Mouse (Mus musculus) limb, embryonic 14.5 days (tissue): ENCODE results near the gene Ccdc163. TPM values are rescaled to one million over a fixed set of nuclear protein-coding genes. Genes with fewer than 3 reads are reported as not detected.

Experiments
- ATAC-seq: fragments of 200-750 bp; cut with Nextera tagmentation; 2 replicates; pipeline ENCODE4 v1.8.0; 2017; ENCODE audit warnings: low read depth, moderate number of reproducible peaks, moderate TSS enrichment; ENCODE audit not compliant: low FRiP score
- DNase-seq: peaks from one replicate; pipeline ENCODE4 v3.0.0-alpha.2; 2015; ENCODE audit warnings: low spot score
- H3K27ac ChIP-seq: fragments of 300-500 bp; sonication (generic); replicated peaks from 2 replicates; pipeline ENCODE4 v1.5.1; 2014; ENCODE audit warnings: low read depth, mild to moderate bottlenecking, low read length, moderate library complexity, mixed read lengths
- H3K27me3 ChIP-seq: fragments of 300-500 bp; sonication (generic); 2 replicates; pipeline ENCODE4 v1.6.1; 2014; ENCODE audit warnings: low read length, mixed read lengths; ENCODE audit not compliant: control insufficient read depth, insufficient read depth
- H3K36me3 ChIP-seq: fragments of 300-500 bp; sonication (generic); 2 replicates; pipeline ENCODE4 v1.6.1; 2014; ENCODE audit warnings: mild to moderate bottlenecking, low read length, moderate library complexity, mixed read lengths; ENCODE audit not compliant: control insufficient read depth, insufficient read depth
- H3K4me1 ChIP-seq: fragments of 300-500 bp; sonication (generic); 2 replicates; pipeline ENCODE4 v1.6.1; 2014; ENCODE audit warnings: antibody characterized with exemption, low read length, mixed read lengths; ENCODE audit not compliant: control insufficient read depth, insufficient read depth
- H3K4me2 ChIP-seq: fragments of 300-500 bp; sonication (generic); replicated peaks from 2 replicates; pipeline ENCODE4 v1.6.1; 2014; ENCODE audit warnings: low read depth, mild to moderate bottlenecking, low read length, moderate library complexity; ENCODE audit not compliant: severe bottlenecking
- H3K4me3 ChIP-seq: fragments of 300-500 bp; sonication (generic); replicated peaks from 2 replicates; pipeline ENCODE4 v1.5.1; 2014; ENCODE audit warnings: low read length
- H3K9ac ChIP-seq: fragments of 300-500 bp; sonication (generic); 2 replicates; pipeline ENCODE4 v1.6.1; 2014; ENCODE audit warnings: mild to moderate bottlenecking, low read depth, low read length, moderate library complexity; ENCODE audit not compliant: severe bottlenecking
- H3K9me3 ChIP-seq: fragments of 300-500 bp; sonication (generic); 2 replicates; pipeline ENCODE4 v1.6.1; 2016; ENCODE audit warnings: low read length; ENCODE audit not compliant: control insufficient read depth
- POLR2A ChIP-seq: fragments of 200-500 bp; IDR thresholded peaks from 2 replicates; pipeline ENCODE4 v1.8.0; 2012; ENCODE audit warnings: inconsistent platforms, mild to moderate bottlenecking, moderate library complexity, borderline replicate concordance; ENCODE audit not compliant: insufficient read depth, insufficient read length; ENCODE audit errors: extremely low read depth
- WGBS: fragments of 180-500 bp; shearing (Covaris S2); extraction: QIAGEN DNeasy Blood & Tissue Kit; methylation state at CpG from one replicate; pipeline ENCODE4 v1.1.7; 2014; 5-methylcytosine and 5-hydroxymethylcytosine counted together
- polyA plus RNA-seq, 2 experiments: library from polyadenylated mRNA; depleted of rRNA in 1 of 2; stranded (reverse) in 1 of 2; unstranded in 1 of 2; fragments of >200 nt; fragmentation: Nextera tagmentation in 1 of 2; extraction: Ambion mirVana in 1 of 2; gene quantifications; 2 replicates each; pipeline versions ENCODE4 v1.2.1 to v1.2.3; 2012 to 2014

The Ccdc163 gene
- polyA plus RNA-seq, 2 experiments, result 24.3 to 53.7 TPM

GRCm38 (mm10) chr4:116761914-116762313 is 53.6 kb downstream of the Ccdc163 start:
- no peak overlapping the region for H3K4me2 ChIP-seq
- no peaks in the 10 kb centered on the region for H3K4me1 ChIP-seq
- no peak for ATAC-seq
- 72% methylated on average over 2 of the region's 2 CpGs for WGBS
- H3K27me3 ChIP-seq, result no peaks in the 10 kb centered on the region
- no peak overlapping the region for H3K27ac ChIP-seq
- no peak overlapping the region for H3K9ac ChIP-seq
- H3K36me3 ChIP-seq, result no peaks in the 10 kb centered on the region
- DNase-seq, result no peak
- H3K9me3 ChIP-seq, result no peaks in the 10 kb centered on the region
- H3K4me3 ChIP-seq, result no peak overlapping the region
- TF ChIP-seq POLR2A, result no peak

DNA sequence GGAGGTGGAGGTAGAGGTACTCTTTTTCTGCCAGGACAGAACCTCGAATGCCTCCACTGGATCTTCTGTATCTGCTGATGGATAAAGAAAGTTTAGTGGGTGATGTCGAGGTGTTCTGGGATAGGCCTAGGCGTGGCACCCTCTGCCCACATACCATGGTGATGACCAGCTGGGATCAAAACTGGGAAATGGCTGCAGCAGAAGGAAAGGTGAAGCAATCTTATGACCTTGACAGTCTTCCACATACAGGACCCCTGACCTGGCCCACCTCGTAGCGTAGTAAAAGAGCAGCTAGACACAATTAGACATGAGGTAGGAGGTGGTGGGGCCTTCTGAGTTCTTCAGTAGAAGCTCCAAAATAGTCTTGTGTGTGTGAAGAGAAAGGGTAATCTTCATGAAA is 55.7 kb downstream of the Ccdc163 start:
- Histone ChIP-seq H3K4me3 (no peak overlapping the region), H3K4me2 (no peak overlapping the region), H3K27me3 (no peaks in the 10 kb centered on the region), H3K4me1 (no peaks in the 10 kb centered on the region), H3K36me3 (no peaks in the 10 kb centered on the region), H3K9ac (no peak overlapping the region), H3K27ac (no peak overlapping the region), H3K9me3 (no peaks in the 10 kb centered on the region)
- no peak for TF ChIP-seq POLR2A
- no peak for ATAC-seq
- WGBS, result 93% methylated on average over 5 of the region's 5 CpGs
- DNase-seq, result no peak

DNA sequence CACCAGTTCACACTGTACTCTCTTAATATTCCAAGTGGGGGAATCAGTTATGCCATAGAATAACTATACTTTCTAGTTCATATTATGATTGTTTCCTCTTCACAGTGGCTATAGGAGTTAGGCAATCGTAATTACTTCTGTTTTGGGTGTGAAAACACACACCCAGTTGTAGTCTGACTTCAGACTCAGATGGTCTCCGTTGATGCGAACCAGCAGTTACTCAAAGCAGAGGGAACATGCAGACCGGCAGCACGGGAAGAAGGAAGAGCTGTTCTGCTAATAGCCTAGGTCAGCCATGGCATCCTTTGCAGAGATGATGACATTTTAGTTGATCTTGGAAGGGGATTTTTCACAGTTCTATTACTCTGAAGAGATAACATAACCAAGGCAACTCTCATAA is 60.2 kb downstream of the Ccdc163 start:
- Histone ChIP-seq H3K4me1 (no peaks in the 10 kb centered on the region), H3K27ac (no peak overlapping the region), H3K9me3 (no peaks in the 10 kb centered on the region), H3K36me3 (no peaks in the 10 kb centered on the region), H3K27me3 (no peaks in the 10 kb centered on the region), H3K4me2 (no peak overlapping the region), H3K9ac (no peak overlapping the region), H3K4me3 (no peak overlapping the region)
- TF ChIP-seq POLR2A, result no peak
- no peak for DNase-seq
- WGBS, result 84% methylated on average over 5 of the region's 5 CpGs
- no peak for ATAC-seq

DNA sequence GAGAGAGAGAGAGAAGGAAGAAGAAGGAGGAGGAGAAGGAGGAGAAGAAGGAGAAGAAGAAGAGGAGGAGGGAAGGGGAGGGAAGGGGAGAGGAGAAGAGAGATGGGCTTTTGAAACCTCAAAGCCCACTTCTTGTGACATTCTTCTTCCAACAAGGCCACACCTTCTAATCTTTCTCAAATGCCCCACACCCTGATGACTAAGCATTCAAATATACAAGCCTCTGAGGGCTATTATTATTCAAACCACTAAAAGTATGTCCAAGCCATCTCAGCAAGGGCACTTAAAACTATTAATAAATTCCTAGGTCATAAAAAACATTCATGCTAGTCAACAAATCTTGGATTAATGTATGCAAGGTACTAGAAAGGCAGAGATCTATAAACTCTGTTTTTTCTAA is 60.8 kb downstream of the Ccdc163 start:
- H3K9ac ChIP-seq, result no peak overlapping the region
- no peaks in the 10 kb centered on the region for H3K4me1 ChIP-seq
- no peak for ATAC-seq
- H3K9me3 ChIP-seq, result no peaks in the 10 kb centered on the region
- TF ChIP-seq POLR2A, result no peak
- H3K4me3 ChIP-seq, result no peak overlapping the region
- no peak overlapping the region for H3K4me2 ChIP-seq
- H3K27me3 ChIP-seq, result no peaks in the 10 kb centered on the region
- no peaks in the 10 kb centered on the region for H3K36me3 ChIP-seq
- no peak for DNase-seq
- H3K27ac ChIP-seq, result no peak overlapping the region

DNA sequence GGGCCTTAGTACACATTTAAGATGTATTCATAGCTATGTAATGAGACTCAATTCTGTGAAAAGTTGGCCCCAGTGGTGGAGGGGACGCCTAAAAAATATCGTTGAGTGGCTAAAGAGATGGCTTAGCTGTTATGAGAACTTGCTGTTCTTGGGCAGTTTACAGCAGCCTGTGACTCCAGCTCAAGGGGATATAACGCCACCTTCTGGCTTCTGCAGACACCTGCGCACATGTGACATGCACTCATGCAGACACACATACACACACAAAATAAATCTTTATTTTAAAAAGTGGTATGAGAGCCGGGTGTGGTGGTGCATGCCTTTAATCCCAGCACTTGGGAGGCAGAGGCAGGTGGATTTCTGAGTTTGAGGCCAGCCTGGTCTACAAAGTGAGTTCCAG is 68.1 kb downstream of the Ccdc163 start:
- no peak for TF ChIP-seq POLR2A
- no peak for DNase-seq
- H3K4me1 ChIP-seq, result no peaks in the 10 kb centered on the region
- H3K4me2 ChIP-seq, result no peak overlapping the region
- no peaks in the 10 kb centered on the region for H3K9me3 ChIP-seq
- H3K27me3 ChIP-seq, result no peaks in the 10 kb centered on the region
- 90% methylated on average over 5 of the region's 5 CpGs for WGBS
- H3K4me3 ChIP-seq, result no peak overlapping the region
- H3K36me3 ChIP-seq, result no peaks in the 10 kb centered on the region
- H3K27ac ChIP-seq, result no peak overlapping the region
- ATAC-seq, result no peak
- no peak overlapping the region for H3K9ac ChIP-seq

DNA sequence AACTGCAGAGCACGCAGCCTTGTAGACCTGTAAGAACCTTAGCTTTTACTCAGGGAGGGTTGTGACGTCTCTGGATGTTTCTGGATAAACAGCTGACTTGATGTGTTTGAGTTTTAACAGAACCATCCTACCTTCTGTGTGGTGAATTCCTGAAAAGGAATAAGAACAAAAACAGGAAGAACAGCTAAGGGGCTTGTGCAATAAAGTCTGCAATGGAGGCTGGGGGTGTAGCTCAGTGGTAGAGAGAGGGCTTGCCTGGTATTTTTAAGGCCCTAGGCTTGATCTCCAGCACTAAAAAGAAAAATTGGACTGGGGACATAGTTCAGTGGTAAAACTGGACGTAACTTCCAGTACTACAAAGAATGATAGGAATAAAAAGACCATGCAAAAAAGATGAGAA is 68.8 kb downstream of the Ccdc163 start:
- no peaks in the 10 kb centered on the region for H3K4me1 ChIP-seq
- H3K9me3 ChIP-seq, result no peaks in the 10 kb centered on the region
- no peak overlapping the region for H3K9ac ChIP-seq
- no peaks in the 10 kb centered on the region for H3K27me3 ChIP-seq
- H3K36me3 ChIP-seq, result no peaks in the 10 kb centered on the region
- H3K4me3 ChIP-seq, result no peak overlapping the region
- H3K4me2 ChIP-seq, result no peak overlapping the region
- WGBS, result 81% methylated on average over 3 of the region's 3 CpGs
- ATAC-seq, result no peak
- no peak overlapping the region for H3K27ac ChIP-seq
- no peak for TF ChIP-seq POLR2A
- no peak for DNase-seq
